Mouse (Mus musculus): ENCODE measurements around the gene Rab3ip. TPM values are rescaled to one million over a fixed set of nuclear protein-coding genes. Genes with fewer than 3 reads are reported as not detected.

Rab3ip gene
- polyA plus RNA-seq, 1 experiment = 225 TPM

DNA sequence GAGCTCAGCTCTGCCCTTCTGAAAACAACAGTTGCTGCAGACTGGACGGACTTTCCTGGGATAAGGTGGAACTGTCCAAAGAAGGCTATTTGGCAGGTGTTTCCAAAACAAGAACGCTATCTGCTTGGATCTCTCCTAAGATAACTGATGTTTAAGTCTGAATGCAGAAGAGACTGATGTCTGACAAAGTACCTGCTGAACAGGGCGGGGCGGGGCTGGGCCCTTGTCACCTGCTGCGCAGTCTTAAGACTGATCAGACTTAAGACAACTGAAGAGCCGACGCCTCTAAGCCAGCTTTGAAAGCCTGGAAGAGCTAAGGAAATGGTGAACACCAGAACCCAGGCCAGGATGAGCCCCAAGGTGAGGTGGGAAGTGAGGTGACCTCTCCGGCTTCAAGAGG is 29.9 kb downstream of the Rab3ip start:
- Histone ChIP-seq H3K36me3 (ENCODE audit: control insufficient read depth, insufficient read depth, low read length) (no peaks in the 10 kb centered on the region; the same call in 1 of the 2 replicates), H3K4me3 (ENCODE audit: control insufficient read depth, low read depth, low read length) (no peak overlapping the region), H3K27me3 (ENCODE audit: control insufficient read depth, insufficient read depth, low read length) (no peaks in the 10 kb centered on the region), H3K27ac (ENCODE audit: control insufficient read depth, insufficient read depth, low read depth, low read length) (no peak overlapping the region), H3K4me1 (ENCODE audit: control insufficient read depth, insufficient read depth, low read length) (no peaks in the 10 kb centered on the region)
- TF ChIP-seq CTCF (IDR thresholded peaks at IDR 0.05; ENCODE audit: control insufficient read depth, insufficient read depth, insufficient replicate concordance, low read depth, low read length) = no peak
- no peak for TF ChIP-seq POLR2A (IDR thresholded peaks at IDR 0.05; ENCODE audit: control insufficient read depth, low read depth, low read length)

DNA sequence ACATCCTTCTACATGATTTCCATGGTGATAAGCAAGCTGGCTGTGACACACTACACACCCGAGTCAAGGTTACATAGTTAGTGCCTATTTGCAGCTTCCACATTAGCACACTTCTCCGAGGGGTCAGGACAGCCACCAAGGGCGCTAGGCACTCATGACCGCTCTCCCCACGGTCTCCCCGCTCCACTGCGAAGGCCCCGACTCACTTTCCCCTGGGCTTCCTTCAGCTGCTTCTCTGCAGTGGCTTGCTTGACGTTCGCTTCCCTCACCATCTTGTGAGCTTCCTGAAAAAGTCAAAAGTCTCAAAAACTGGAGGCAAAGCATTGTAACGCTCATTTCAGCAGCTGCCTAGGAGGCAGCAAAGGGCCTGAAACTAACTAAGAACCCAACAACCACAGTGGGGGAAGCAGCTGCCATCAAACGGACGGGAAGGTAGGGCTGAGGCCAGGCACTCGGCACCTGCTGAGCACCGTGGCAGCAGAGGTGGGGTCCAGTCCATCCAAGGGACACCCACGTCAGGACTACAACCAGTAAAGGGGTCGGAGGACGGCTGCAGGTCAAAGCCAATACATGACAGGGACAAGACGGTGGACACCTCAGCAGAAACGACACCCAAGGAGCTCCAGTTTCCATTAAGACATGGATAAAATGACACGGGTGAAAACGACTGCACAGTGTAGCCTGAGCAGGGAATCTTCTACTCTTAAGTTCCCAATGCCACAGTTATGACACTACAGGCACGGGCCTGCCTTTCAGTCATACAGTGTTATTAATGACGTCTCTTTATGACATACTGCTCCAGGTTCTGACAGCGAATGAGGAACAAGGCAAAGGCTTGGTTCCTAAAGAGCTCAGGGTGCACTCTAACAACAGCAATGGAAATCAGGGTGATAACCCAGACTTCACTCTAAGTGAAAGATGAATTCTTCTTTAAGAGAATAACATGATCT is 30.9 kb downstream of the Rab3ip start:
- Histone ChIP-seq H3K27ac (ENCODE audit: control insufficient read depth, insufficient read depth, low read depth, low read length) (no peak overlapping the region), H3K4me1 (ENCODE audit: control insufficient read depth, insufficient read depth, low read length) (no peaks in the 10 kb centered on the region), H3K27me3 (ENCODE audit: control insufficient read depth, insufficient read depth, low read length) (no peaks in the 10 kb centered on the region), H3K36me3 (ENCODE audit: control insufficient read depth, insufficient read depth, low read length) (no peaks in the 10 kb centered on the region; the same call in 1 of the 2 replicates), H3K4me3 (ENCODE audit: control insufficient read depth, low read depth, low read length) (no peak overlapping the region)
- TF ChIP-seq POLR2A (IDR thresholded peaks at IDR 0.05; ENCODE audit: control insufficient read depth, low read depth, low read length) = no peak

DNA sequence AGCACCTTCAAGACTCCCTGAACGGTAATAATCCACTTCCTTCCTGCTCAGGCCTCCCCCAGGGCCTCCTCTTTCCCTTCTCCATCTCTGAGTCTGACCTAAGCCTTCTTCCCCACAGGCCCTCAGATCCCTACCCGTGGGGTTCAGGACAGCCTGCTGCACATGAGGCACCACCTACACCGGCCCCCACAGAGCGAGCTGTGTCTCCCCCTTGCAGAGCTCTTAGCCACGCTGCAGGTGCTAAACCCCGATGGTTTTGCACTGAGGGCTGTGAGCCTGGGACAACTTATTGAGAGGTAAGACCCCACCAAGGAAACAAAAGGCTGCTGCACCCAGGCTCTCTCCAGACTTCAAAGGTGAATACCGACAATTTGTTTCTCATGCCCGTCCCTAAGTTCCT is 34.0 kb downstream of the Rab3ip start:
- no peak overlapping the region for H3K27ac ChIP-seq (ENCODE audit: control insufficient read depth, insufficient read depth, low read depth, low read length)
- no peaks in the 10 kb centered on the region for H3K27me3 ChIP-seq (ENCODE audit: control insufficient read depth, insufficient read depth, low read length)
- TF ChIP-seq CTCF (IDR thresholded peaks at IDR 0.05; ENCODE audit: control insufficient read depth, insufficient read depth, insufficient replicate concordance, low read depth, low read length) (no peak), POLR2A (IDR thresholded peaks at IDR 0.05; ENCODE audit: control insufficient read depth, low read depth, low read length) (no peak)
- no peaks in the 10 kb centered on the region; the same call in 1 of the 2 replicates for H3K36me3 ChIP-seq (ENCODE audit: control insufficient read depth, insufficient read depth, low read length)
- H3K4me3 ChIP-seq (ENCODE audit: control insufficient read depth, low read depth, low read length) = no peak overlapping the region
- no peaks in the 10 kb centered on the region for H3K4me1 ChIP-seq (ENCODE audit: control insufficient read depth, insufficient read depth, low read length)

DNA sequence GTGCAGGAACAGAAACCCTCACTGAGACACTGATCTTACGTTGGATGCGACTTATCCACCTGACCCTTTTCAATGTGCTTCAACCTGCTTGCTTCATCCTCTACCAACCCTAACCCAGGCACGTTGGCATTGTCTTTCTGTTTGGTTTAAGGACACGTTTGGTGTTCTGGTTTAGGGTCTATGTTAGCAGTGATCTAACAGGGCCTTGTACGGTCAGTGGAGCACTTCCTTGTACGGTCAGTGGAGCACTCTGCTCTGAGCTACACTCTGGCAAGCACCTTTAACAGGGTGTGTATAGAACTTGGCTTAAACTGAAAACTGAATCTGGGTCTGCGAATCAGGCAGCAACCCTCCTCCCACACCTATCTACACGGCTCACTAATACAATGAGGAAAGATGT is 35.3 kb downstream of the Rab3ip start:
- Histone ChIP-seq H3K27ac (ENCODE audit: control insufficient read depth, insufficient read depth, low read depth, low read length) (no peak overlapping the region), H3K27me3 (ENCODE audit: control insufficient read depth, insufficient read depth, low read length) (no peaks in the 10 kb centered on the region), H3K4me3 (ENCODE audit: control insufficient read depth, low read depth, low read length) (no peak overlapping the region), H3K4me1 (ENCODE audit: control insufficient read depth, insufficient read depth, low read length) (no peaks in the 10 kb centered on the region), H3K36me3 (ENCODE audit: control insufficient read depth, insufficient read depth, low read length) (no peaks in the 10 kb centered on the region; the same call in none of the 2 replicates)
- TF ChIP-seq POLR2A (IDR thresholded peaks at IDR 0.05; ENCODE audit: control insufficient read depth, low read depth, low read length) = no peak
- TF ChIP-seq CTCF (IDR thresholded peaks at IDR 0.05; ENCODE audit: control insufficient read depth, insufficient read depth, insufficient replicate concordance, low read depth, low read length) = no peak

GRCm38 (mm10) chr10:116914586-116914985 is 36.0 kb downstream of the Rab3ip start:
- H3K36me3 ChIP-seq (ENCODE audit: control insufficient read depth, insufficient read depth, low read length) = peaks cover 1% of the 10 kb centered on the region
- H3K27ac ChIP-seq (ENCODE audit: control insufficient read depth, insufficient read depth, low read depth, low read length) = no peak overlapping the region
- H3K4me1 ChIP-seq (ENCODE audit: control insufficient read depth, insufficient read depth, low read length) = no peaks in the 10 kb centered on the region
- no peak for TF ChIP-seq CTCF (IDR thresholded peaks at IDR 0.05; ENCODE audit: control insufficient read depth, insufficient read depth, insufficient replicate concordance, low read depth, low read length)
- no peak for TF ChIP-seq POLR2A (IDR thresholded peaks at IDR 0.05; ENCODE audit: control insufficient read depth, low read depth, low read length)
- no peaks in the 10 kb centered on the region for H3K27me3 ChIP-seq (ENCODE audit: control insufficient read depth, insufficient read depth, low read length)
- H3K4me3 ChIP-seq (ENCODE audit: control insufficient read depth, low read depth, low read length) = no peak overlapping the region

DNA sequence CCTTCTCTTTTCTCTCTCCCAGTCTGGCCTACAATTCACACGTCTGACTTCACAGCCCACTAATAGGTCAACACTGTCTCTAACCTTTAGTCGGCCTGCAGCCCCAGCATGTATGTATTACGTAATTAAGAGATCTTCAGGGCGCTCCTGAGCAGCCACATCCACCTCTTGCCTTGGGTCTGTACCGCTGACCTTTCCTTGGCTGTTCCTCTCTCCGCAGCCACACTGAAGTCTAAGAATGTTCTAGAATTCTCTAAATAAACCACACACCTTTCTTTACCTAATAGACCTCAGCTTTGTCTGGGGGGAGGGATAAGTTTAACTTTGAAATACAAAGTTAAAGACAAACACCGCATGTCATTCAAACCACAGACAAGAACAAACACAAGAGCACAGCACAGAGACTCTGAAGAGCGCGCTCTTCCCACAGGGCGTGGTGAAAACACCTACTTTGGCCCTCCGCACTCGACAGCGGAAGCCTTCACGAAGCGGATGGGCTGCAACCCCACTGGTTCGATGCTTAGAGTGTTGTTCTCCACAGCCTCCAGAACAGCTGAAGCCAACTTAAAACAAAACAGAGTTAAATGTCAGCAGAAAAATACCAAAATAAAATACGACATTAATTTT is 36.8 kb downstream of the Rab3ip start:
- Histone ChIP-seq H3K4me1 (ENCODE audit: control insufficient read depth, insufficient read depth, low read length) (no peaks in the 10 kb centered on the region), H3K27me3 (ENCODE audit: control insufficient read depth, insufficient read depth, low read length) (no peaks in the 10 kb centered on the region), H3K4me3 (ENCODE audit: control insufficient read depth, low read depth, low read length) (no peak overlapping the region), H3K36me3 (ENCODE audit: control insufficient read depth, insufficient read depth, low read length) (peaks cover 1% of the 10 kb centered on the region), H3K27ac (ENCODE audit: control insufficient read depth, insufficient read depth, low read depth, low read length) (no peak overlapping the region)
- TF ChIP-seq CTCF (IDR thresholded peaks at IDR 0.05; ENCODE audit: control insufficient read depth, insufficient read depth, insufficient replicate concordance, low read depth, low read length) (no peak), POLR2A (IDR thresholded peaks at IDR 0.05; ENCODE audit: control insufficient read depth, low read depth, low read length) (no peak)

- TF ChIP-seq CTCF (IDR thresholded peaks at IDR 0.05; ENCODE audit: control insufficient read depth, insufficient read depth, insufficient replicate concordance, low read depth, low read length) (no peak), POLR2A (IDR thresholded peaks at IDR 0.05; ENCODE audit: control insufficient read depth, low read depth, low read length) (no peak)
- H3K4me1 ChIP-seq (ENCODE audit: control insufficient read depth, insufficient read depth, low read length) = no peaks in the 10 kb centered on the region
- H3K36me3 ChIP-seq (ENCODE audit: control insufficient read depth, insufficient read depth, low read length) = peaks cover 1% of the 10 kb centered on the region
- H3K27me3 ChIP-seq (ENCODE audit: control insufficient read depth, insufficient read depth, low read length) = no peaks in the 10 kb centered on the region
- no peak overlapping the region for H3K27ac ChIP-seq (ENCODE audit: control insufficient read depth, insufficient read depth, low read depth, low read length)
- no peak overlapping the region for H3K4me3 ChIP-seq (ENCODE audit: control insufficient read depth, low read depth, low read length)
Measured at GRCm38 (mm10) chr10:116912850-116913249, 37.7 kb downstream of the Rab3ip start.

All from testis, adult 2 months (tissue).